Mouse (Mus musculus) erythroblast, embryonic 14.5 days (primary cell): ENCODE results near the gene Rcan3.

Source experiments
- GATA1 ChIP-seq: IDR thresholded peaks from 2 replicates; pipeline ENCODE4 v1.6.1; 2012; ENCODE audit warnings: low read length, inconsistent platforms, mixed read lengths
- TAL1 ChIP-seq: IDR thresholded peaks from 3 replicates; pipeline ENCODE4 v1.6.1; 2012; ENCODE audit warnings: low read length, inconsistent platforms, mixed read lengths

DNA sequence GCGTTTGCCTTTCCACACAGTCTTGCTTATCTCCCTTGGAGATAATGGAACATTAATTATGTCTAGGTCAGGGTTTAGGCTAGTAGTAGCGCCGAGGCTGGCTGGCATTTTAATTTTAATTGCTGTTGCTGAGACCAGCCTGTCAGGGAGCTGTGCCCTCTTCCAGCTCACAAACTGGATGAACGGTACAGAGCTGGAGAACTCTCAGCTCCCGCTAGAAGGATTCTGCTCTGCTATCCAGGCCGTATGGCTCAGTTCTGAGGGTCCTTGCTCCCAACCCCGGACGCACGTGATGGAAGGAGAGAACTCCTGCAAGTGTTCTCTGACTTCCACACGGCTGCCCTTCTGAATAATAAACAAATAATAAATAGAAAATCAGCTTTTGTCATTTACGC is 739 bp upstream of the Rcan3 start:
- TF ChIP-seq GATA1 (no peak), TAL1 (no peak)
